Mouse (Mus musculus) heart, adult 2 months (tissue): ENCODE results near the gene Stag1. TPM values are rescaled to one million over a fixed set of nuclear protein-coding genes. Genes with fewer than 3 reads are reported as not detected.
A peak's percentile ranks its signal among the peaks of the same experiment; 100 is the strongest.

Source experiments
- DNase-seq, 2 experiments: peaks; one replicate each; pipeline ENCODE4 v3.0.0; 2021
- H3K27ac ChIP-seq: fragments of 200-600 bp; 2 replicates; pipeline ENCODE4 v1.8.1; 2022
- H3K27me3 ChIP-seq: fragments of 200-500 bp; 2 replicates; pipeline ENCODE4 v1.6.1; 2012; ENCODE audit warnings: mild to moderate bottlenecking, low read length, inconsistent platforms, mixed read lengths; ENCODE audit not compliant: control insufficient read depth, insufficient read depth
- H3K36me3 ChIP-seq: fragments of 200-500 bp; 2 replicates; pipeline ENCODE4 v1.6.1; 2012; ENCODE audit warnings: low read length, inconsistent platforms; ENCODE audit not compliant: control insufficient read depth, insufficient read depth
- H3K4me1 ChIP-seq: fragments of 200-500 bp; 2 replicates; pipeline ENCODE4 v1.6.1; 2011; ENCODE audit warnings: low read length; ENCODE audit not compliant: control insufficient read depth, insufficient read depth
- H3K4me3 ChIP-seq: fragments of 200-600 bp; 2 replicates; pipeline ENCODE4 v1.8.1; 2022
- H3K79me2 ChIP-seq: fragments of 200-500 bp; replicated peaks from 2 replicates; pipeline ENCODE4 v1.6.1; 2012; ENCODE audit warnings: mild to moderate bottlenecking, inconsistent platforms, low read length, moderate library complexity, mixed read lengths; ENCODE audit not compliant: control insufficient read depth, insufficient read depth
- H3K9ac ChIP-seq: fragments of 200-500 bp; 2 replicates; pipeline ENCODE4 v1.6.1; 2012; ENCODE audit warnings: low read depth, mild to moderate bottlenecking, control low read depth, inconsistent platforms, low read length, mixed read lengths
- CTCF ChIP-seq: fragments of 200-600 bp; IDR thresholded peaks from 2 replicates; pipeline ENCODE4 v1.8.1; 2022; ENCODE audit warnings: antibody characterized with exemption, mild to moderate bottlenecking, moderate library complexity
- EP300 ChIP-seq: fragments of 200-500 bp; IDR thresholded peaks from 2 replicates; pipeline ENCODE4 v1.6.1; 2011; ENCODE audit warnings: low read depth, low read length, control low read depth; ENCODE audit not compliant: insufficient read depth
- POLR2A ChIP-seq: fragments of 200-500 bp; IDR thresholded peaks from 2 replicates; pipeline ENCODE4 v1.6.1; 2011; ENCODE audit warnings: mild to moderate bottlenecking, low read depth, low read length, control low read depth; ENCODE audit not compliant: insufficient read depth
- WGBS: fragments of 180-500 bp; shearing (Covaris S2); methylation state at CpG from one replicate; pipeline ENCODE4 v1.1.7; 2018; 5-methylcytosine and 5-hydroxymethylcytosine counted together
- intact Hi-C: fragments of 180-260 bp; cut with DNase I; formaldehyde crosslinking; loops from one replicate; pipeline ENCODE4 v1.15.1; 2025
- long read RNA-seq: library from polyadenylated mRNA; stranded (forward); transcript quantifications from one replicate; pipeline ENCODE4 v2.0.0, GENCODE M21; 2021
- polyA plus RNA-seq: library from polyadenylated mRNA; depleted of rRNA; stranded (reverse); fragments of >200 nt; gene quantifications from 2 replicates; pipeline ENCODE4 v1.2.3, GENCODE M21; 2012; rRNA removed
- total RNA-seq, 2 experiments: library from RNA; stranded (reverse); gene quantifications; 2 replicates each; pipeline ENCODE4 v1.2.3; 2021

Stag1 gene
- total RNA-seq, result 10 to 100 TPM; 27.8 TPM
- 4.1 and 8.1 TPM in 2 replicates for polyA plus RNA-seq
- long read RNA-seq, full-length matches to known transcripts, result 8 of 8 reads
- long read RNA-seq, partial matches to known transcripts, result 0 of 8 reads
- long read RNA-seq, other reads (novel, unspliced or antisense), result 0 of 8 reads

DNA sequence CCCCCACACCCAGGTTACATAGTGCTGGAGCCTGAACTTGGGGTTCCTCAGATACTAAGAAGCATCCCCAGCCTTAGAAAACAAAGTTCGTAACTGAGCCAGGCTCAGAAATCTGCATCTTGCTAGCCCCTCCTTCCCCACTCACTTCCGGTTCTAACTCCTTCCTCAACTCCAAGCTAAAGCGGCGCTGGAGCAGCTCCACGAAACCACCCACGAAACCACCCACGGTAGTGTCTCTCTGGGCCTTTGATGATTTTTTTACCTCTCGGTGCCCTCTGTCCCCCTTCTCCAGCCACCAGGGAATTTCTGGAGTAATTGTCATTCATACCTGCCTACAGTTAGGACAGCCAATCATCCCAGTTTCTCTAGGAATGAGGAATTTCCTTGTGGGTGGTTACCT is at the start of gene Stag1:
Gene Stag1, plus strand, starts transcription at position 253 of the 400 bp plus-strand sequence.
- Histone ChIP-seq H3K27me3 (no peaks in the 10 kb centered on the region), H3K4me1 (no peaks in the 10 kb centered on the region), H3K27ac (no peak within 1 kb of the TSS), H3K79me2 (no peaks in the 10 kb centered on the region), H3K36me3 (no peaks in the 10 kb centered on the region), H3K9ac (no peak within 1 kb of the TSS), H3K4me3 (no peak within 1 kb of the TSS)
- WGBS, result 88% methylated on average over 8 of the region's 8 CpGs
- DNase-seq, result no peak
- intact Hi-C loops, result no loop called here
- no peak for TF ChIP-seq POLR2A
- TF ChIP-seq EP300, result no peak
- no peak for TF ChIP-seq CTCF

DNA sequence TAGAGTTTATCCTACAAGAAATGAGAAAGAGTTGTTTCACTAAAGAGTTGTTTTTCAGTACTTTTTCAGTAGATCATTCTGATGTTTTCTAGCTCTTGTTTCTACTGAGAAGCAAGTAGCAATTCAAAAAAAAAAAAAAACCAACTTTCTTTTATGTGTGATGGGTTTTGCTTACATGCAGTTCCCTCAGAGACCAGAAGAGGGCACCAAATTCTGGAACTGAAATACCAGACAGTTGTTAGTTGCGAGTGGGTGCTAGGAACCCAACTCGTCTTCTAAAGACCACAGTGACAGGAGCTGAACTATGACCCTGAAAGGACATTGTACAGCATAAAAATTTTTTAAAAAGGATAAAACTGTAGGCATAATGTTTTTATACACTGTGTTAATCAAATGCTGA is 49.3 kb upstream of the Stag1 start:
- intact Hi-C loops, result loop anchor here (10.0 kb wide), 1 partner anchor 606 kb away; no protein-coding TSS in a partner anchor
- no peaks in the 10 kb centered on the region for H3K27me3 ChIP-seq
- H3K36me3 ChIP-seq, result peaks cover 9% of the 10 kb centered on the region
- no peaks in the 10 kb centered on the region; the same call in 1 of the 2 replicates for H3K4me1 ChIP-seq
- no peak overlapping the region for H3K4me3 ChIP-seq
- TF ChIP-seq CTCF (peak; percentile 75), EP300 (no peak), POLR2A (no peak)
- no peak overlapping the region for H3K27ac ChIP-seq
- 0 out of 2 replicates have a peak, but pooled peaks cover 2% of the 10 kb centered on the region for H3K79me2 ChIP-seq
- 98% methylated on average over 2 of the region's 2 CpGs for WGBS
- no peak for DNase-seq
- no peak overlapping the region for H3K9ac ChIP-seq

DNA sequence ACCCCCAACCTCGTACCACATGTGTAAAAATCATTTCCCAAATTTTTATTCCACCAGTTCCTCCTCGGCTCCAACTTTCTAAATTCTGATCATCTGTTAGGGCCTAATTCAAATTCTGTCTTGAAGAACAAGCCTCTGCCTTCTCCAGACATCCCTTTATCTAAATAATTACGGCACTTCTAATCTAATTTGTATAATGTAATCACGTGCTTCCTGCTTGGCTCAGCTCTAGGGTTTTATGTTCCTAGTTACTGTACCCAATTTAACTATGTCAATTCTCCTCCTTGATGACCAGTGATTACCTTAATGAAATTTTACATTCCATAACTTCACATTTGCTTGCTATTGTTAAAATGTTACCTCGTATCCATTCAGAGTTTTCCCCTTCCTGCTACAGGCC is 41.9 kb upstream of the Stag1 start:
- Histone ChIP-seq H3K4me3 (no peak overlapping the region), H3K4me1 (no peaks in the 10 kb centered on the region), H3K9ac (no peak overlapping the region), H3K27me3 (no peaks in the 10 kb centered on the region), H3K79me2 (no peaks in the 10 kb centered on the region), H3K36me3 (no peaks in the 10 kb centered on the region), H3K27ac (no peak overlapping the region)
- TF ChIP-seq EP300 (no peak), CTCF (no peak), POLR2A (no peak)
- DNase-seq, result no peak
- WGBS, result 63% methylated on average over 5 of the region's 5 CpGs
- intact Hi-C loops, result no loop called here

DNA sequence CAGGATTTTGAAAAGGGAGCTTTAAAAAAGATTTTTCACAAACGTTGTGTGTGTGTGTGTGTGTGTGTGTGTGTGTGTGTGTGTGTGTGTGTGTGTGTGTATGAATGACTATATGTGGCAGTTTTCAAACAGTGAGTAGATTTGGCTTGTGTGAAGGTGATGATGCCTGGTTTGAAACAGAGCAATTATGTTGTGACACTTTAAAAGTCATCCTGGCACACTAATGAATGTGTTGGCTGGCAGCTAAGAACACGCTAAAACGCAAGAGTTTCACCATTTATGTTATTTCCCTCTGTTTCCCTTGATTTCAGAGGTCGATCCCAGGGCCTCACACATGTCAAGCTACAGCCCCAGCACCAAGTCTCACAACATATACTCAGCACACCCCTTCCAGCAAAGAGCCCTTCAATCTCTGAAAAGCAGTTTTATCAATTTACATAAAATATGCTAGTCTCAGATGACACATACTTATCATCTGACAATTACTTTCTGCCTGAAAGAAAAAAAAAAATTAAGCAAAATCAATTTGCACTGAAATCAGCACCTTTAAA is 39.5 kb upstream of the Stag1 start:
- H3K27ac ChIP-seq, result no peak overlapping the region
- no peaks in the 10 kb centered on the region for H3K79me2 ChIP-seq
- no peaks in the 10 kb centered on the region for H3K4me1 ChIP-seq
- WGBS, result 76% methylated on average over 4 of the region's 4 CpGs
- no peaks in the 10 kb centered on the region for H3K27me3 ChIP-seq
- intact Hi-C loops, result no loop called here
- H3K9ac ChIP-seq, result no peak overlapping the region
- no peak overlapping the region for H3K4me3 ChIP-seq
- H3K36me3 ChIP-seq, result no peaks in the 10 kb centered on the region
- no peak for DNase-seq
- TF ChIP-seq EP300 (no peak), POLR2A (no peak), CTCF (no peak)

DNA sequence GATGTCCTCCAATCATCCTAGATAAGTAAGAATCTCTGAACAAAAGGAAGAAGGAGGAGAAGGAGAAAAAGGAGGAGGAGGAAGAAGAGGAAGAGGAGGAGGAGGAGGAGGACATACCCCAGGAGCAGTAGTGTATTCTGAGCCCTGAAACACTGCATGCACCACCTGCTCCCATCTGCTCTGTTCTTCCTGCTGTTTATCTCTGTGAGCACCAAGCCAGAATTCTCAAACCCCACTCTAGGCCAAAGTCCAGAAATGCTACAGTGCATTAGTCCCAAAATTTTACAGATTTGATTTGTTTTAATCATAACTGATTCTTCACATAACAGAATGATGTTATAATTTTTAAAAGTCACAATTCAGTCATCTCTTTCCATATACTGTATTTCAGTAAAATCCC is 38.6 kb upstream of the Stag1 start:
- no peak overlapping the region for H3K27ac ChIP-seq
- intact Hi-C loops, result no loop called here
- no peaks in the 10 kb centered on the region for H3K36me3 ChIP-seq
- H3K27me3 ChIP-seq, result no peaks in the 10 kb centered on the region
- no peak overlapping the region for H3K9ac ChIP-seq
- no peaks in the 10 kb centered on the region for H3K4me1 ChIP-seq
- no peak overlapping the region for H3K4me3 ChIP-seq
- H3K79me2 ChIP-seq, result no peaks in the 10 kb centered on the region
- TF ChIP-seq POLR2A (no peak), EP300 (no peak), CTCF (no peak)
- no peak for DNase-seq

DNA sequence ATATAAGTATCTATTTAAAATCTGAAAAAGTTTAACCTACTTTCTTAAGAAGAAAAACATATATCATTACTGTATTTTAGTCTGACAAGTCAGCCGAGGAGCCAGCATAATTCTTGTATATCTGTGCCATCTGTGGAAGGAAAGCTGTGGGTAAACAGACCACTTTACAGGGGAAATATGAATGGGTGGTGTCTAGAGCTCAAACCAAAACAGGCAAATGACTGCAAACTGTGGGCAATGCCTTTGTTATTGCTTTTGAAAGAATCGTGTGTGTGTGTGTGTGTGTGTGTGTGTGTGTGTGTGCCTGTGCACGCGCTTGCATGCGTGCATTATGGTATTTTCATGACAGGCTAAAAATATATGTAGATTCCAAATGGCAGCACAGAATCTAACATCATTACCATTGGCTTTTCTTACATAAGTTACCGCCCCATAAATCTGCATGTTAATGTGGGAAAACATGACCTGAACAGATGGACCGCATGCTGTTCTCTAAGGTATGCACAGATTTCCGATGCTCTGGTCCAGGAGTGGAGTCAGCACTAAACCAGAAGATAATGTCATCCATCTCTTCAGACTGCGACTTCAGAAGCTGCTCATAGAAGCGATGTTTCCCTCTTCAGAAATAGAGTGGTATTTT is 37.2 kb upstream of the Stag1 start:
- WGBS, result 89% methylated on average over 10 of the region's 10 CpGs
- intact Hi-C loops, result no loop called here
- Histone ChIP-seq H3K4me3 (no peak overlapping the region), H3K79me2 (no peaks in the 10 kb centered on the region), H3K27ac (no peak overlapping the region), H3K4me1 (no peaks in the 10 kb centered on the region), H3K36me3 (no peaks in the 10 kb centered on the region), H3K9ac (no peak overlapping the region), H3K27me3 (no peaks in the 10 kb centered on the region)
- TF ChIP-seq EP300, result no peak
- TF ChIP-seq POLR2A, result no peak
- TF ChIP-seq CTCF, result no peak
- no peak for DNase-seq
